Mouse (Mus musculus): ENCODE results near the gene Pld6. TPM values are rescaled to one million over a fixed set of nuclear protein-coding genes. Genes with fewer than 3 reads are reported as not detected.
A peak's percentile ranks its signal among the peaks of the same experiment; 100 is the strongest.

Pld6 gene
- 4.1 and 4.6 TPM in 2 replicates for total RNA-seq (2021)
- long read RNA-seq, partial matches to known transcripts: 0 of 1 reads
- long read RNA-seq, other reads (novel, unspliced or antisense): 0 of 1 reads

- DNase-seq: peak; percentile 76
Observed at GRCm38 (mm10) chr11:59787199-59787781, at the start of gene Pld6. Gene Pld6 (minus strand): TSS chr11:59787645.

GRCm38 (mm10) chr11:59821625-59822024, 34.2 kb upstream of the Pld6 start:
- no peak for DNase-seq

GRCm38 (mm10) chr11:59817916-59818315, 30.5 kb upstream of the Pld6 start:
- no peak for DNase-seq

- DNase-seq: no peak
Observed at GRCm38 (mm10) chr11:59815482-59816065, 28.1 kb upstream of the Pld6 start.

- no peak for DNase-seq
Observed at GRCm38 (mm10) chr11:59814936-59815335, 27.5 kb upstream of the Pld6 start.

GRCm38 (mm10) chr11:59814311-59814710, 26.9 kb upstream of the Pld6 start:
- DNase-seq: no peak

GRCm38 (mm10) chr11:59813276-59813675, 25.8 kb upstream of the Pld6 start:
- no peak for DNase-seq

GRCm38 (mm10) chr11:59811211-59811610, 23.8 kb upstream of the Pld6 start:
- no peak for DNase-seq

- no peak for DNase-seq
Observed at GRCm38 (mm10) chr11:59810480-59811158, 23.2 kb upstream of the Pld6 start.

- peak; percentile 85 for DNase-seq
Observed at GRCm38 (mm10) chr11:59809670-59810474, 22.4 kb upstream of the Pld6 start, which contains the start of gene Flcn. Gene Flcn (minus strand): TSS chr11:59810016.

GRCm38 (mm10) chr11:59809071-59809669, 21.7 kb upstream of the Pld6 start:
- no peak for DNase-seq

- DNase-seq: no peak
Observed at GRCm38 (mm10) chr11:59808170-59808960, 20.9 kb upstream of the Pld6 start.

GRCm38 (mm10) chr11:59805656-59806055, 18.2 kb upstream of the Pld6 start:
- DNase-seq: no peak

GRCm38 (mm10) chr11:59805256-59805655, 17.8 kb upstream of the Pld6 start:
- DNase-seq: no peak

- DNase-seq: peak; percentile 36
Observed at GRCm38 (mm10) chr11:59804409-59805110, 17.1 kb upstream of the Pld6 start.

- DNase-seq: no peak
Observed at GRCm38 (mm10) chr11:59803516-59803915, 16.1 kb upstream of the Pld6 start.

- DNase-seq: no peak
Observed at GRCm38 (mm10) chr11:59801881-59802280, 14.4 kb upstream of the Pld6 start.

- no peak for DNase-seq
Observed at GRCm38 (mm10) chr11:59800412-59800811, 13.0 kb upstream of the Pld6 start.

- DNase-seq: no peak
Observed at GRCm38 (mm10) chr11:59793390-59793789, 5.9 kb upstream of the Pld6 start.

GRCm38 (mm10) chr11:59789311-59789710, 1.9 kb upstream of the Pld6 start:
- DNase-seq: no peak
